Mouse (Mus musculus) urinary bladder, postnatal 36 days (tissue): ENCODE data around the gene Kcnd1.

Experiments
- DNase-seq, 2 experiments: peaks; one replicate each; pipeline ENCODE4 v3.0.0; 2022; ENCODE audit warnings: low spot score in 2 of 2, mixed read lengths in 1 of 2

Kcnd1 gene

DNA sequence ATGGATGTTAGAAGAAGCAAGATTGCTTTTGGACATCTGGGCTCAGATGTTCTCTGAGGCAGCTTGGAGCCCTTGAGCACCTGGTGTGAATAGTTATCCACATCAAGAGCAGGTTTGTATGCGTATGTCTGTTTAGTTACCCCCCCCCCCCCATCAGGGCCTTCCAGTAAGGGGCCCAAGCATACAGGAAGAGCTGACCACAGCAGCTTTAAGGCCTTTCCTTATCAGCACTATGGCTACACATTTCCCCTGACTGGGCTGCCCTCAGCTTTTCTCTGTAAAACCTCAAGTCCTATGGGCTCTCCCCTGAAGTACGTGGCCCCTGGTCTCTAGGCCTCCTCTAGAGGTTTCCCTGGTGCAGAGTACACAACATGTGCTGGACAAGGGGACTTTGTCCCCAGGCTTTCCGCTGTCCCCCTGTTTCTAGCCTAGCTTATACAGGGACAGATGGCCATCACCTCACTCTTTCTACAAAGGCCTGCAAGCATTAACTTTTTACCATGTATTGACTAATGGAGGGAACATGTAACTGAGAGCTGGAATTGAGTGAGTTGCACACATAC lies 37.2 kb downstream of the Kcnd1 start:
- no peak for DNase-seq

DNA sequence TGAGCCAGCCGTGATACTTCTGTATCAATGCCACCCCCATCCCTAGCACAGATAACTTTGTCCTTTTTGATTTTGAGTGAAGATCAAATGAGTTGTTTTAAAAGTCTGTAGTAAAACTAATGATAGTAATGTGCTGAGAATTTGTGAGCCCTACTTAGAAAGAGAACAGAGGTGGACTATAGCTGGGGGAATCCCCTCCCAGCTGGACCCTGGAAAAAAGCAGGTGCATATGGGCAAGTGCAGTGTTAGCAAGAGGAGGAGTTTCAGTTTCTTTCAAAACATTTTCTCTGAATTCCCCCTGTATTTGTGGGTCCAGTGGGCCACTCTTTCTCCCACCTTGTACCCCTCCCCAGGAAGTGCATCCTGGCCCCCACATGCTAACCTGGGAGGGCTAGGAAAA lies 41.1 kb downstream of the Kcnd1 start:
- no peak for DNase-seq

DNA sequence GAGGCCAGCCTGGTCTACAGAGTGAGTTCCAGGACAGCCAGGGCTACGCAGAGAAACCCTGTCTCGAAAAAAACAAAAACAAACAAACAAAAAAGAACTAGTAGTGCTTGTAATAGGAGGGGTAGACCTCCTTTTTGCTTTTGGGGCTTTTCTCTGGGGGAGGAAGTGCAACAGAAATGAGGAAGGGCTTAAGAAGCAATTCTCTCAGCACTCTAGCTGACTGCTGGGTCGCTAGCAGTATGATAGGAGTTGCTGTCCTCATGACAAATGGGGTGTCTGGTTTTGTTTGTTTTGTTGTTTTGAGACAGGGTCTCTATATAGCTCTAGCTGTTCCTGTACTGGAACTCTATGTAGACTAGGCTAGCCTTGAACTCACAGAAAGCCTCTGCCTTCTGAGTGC lies 42.5 kb downstream of the Kcnd1 start:
- DNase-seq: no peak

GRCm38 (mm10) chrX:7865343-7865742 lies 43.3 kb downstream of the Kcnd1 start:
- DNase-seq: no peak

DNA sequence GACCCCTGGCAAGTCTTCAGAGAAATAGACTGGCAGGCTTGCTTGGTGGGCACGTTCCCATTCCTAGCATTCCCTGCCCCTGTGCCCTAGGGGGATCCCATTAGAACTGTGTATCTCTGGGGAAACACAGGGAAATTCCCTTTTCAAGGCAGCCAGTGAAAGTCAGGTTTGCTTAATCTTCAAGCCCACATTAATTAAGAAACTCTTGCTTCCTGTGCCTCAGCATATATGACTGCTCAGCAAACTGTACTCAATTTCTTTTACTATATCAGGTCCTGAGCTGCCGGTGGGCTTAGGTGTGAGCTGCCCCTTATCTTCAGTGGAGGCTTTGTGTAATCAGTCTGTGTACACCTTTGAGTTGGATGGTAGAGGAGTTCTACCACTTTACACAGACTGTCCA lies 43.7 kb downstream of the Kcnd1 start:
- DNase-seq: no peak

DNA sequence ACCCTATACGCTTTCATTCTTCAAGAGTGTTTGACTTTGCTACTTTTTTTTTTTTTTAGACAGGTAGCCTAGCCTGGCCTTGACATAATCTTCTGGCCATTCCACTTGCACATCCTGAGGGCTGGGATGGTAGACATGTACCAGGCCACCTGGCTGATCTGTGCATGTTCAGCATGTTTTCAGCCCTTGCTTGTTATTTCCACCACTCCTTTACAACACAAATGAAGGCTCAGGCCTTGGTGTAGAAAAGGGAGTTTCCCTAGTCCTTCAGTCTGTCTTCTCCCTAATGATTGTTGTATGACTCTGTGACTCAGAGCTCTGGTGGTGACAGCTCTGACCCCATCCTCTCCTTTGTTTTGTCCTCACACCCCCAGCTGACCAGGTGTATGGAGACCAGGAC lies 45.1 kb downstream of the Kcnd1 start:
- no peak for DNase-seq

DNA sequence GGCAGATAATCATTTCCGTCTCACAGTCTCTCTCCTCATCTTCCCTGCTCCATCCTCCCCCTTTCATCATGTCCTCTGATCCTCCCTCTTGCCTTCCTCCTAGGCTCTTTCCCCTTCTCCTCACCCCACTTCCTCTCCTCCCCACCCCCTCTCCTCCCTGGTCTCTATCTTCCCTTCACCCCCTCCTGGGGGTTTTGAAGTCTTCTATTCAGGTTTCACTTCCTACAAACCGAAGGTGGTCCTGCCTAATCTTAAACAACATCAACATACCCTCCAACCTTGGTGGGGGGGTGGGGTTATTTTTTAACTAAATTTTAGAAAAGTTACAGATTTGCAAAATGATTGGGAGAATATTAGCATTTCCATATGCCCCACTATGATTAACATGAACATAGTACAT lies 46.4 kb downstream of the Kcnd1 start:
- no peak for DNase-seq

DNA sequence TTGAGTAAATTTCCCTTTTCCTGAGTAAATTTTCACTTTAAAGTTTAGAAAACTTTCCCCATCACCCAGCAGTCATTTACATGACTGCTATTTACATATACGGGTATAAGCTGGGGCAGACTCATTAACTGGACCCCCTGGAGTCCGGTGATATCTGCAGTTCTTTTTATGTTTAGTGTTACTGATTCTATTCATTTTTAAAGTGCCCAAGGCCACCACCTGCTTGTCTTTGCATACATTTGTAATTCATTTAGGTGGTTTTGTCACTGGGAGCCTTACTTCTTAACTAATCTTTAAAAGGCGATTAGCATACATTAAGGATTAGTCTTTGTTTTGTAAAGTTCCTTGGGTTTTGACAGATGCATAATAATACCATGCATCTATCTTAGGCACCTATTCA lies 47.7 kb downstream of the Kcnd1 start:
- no peak for DNase-seq

DNA sequence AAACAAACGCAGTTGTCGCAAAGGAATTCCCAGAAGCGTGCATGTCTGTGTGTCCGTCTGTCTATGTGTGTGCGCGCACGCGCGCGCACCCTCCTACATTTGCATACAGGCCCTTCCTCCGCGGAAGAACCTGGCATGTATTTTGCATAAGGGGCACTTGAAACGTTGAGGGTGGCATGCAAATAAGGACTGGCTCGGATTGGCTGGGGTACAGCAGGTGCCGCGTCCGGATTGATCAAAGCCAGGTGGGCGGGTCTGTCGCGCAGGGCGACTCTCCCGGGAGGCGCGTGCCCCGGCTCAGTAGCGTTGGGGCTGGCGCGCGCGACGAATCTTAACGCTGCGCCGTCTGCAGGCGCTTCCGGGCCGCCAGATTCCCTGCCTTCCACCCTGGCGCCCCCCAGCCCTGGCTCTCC lies 55.9 kb downstream of the Kcnd1 start, which contains the start of gene Pim2:
Pim2 (plus strand) TSS at position 256 of the 413 bp plus-strand sequence.
- DNase-seq: peak; percentile 59 to 77

DNA sequence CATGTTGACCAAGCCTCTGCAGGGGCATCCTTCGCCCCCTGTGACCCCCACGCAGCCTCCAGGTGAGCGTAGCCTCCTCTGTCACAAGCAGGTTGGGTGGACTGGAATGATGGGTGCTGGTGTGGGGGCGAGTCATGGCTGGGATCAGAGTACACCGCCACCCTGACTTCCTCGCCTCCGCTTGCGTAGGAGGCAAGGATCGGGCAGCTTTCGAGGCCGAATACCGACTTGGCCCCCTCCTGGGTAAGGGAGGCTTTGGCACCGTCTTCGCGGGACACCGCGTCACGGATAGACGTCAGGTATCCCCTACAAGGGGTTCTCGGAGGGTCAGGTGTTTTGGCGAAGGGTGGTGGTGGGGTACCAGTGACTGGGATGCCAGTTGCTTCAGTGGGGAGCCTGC lies 56.4 kb downstream of the Kcnd1 start:
- no peak for DNase-seq

DNA sequence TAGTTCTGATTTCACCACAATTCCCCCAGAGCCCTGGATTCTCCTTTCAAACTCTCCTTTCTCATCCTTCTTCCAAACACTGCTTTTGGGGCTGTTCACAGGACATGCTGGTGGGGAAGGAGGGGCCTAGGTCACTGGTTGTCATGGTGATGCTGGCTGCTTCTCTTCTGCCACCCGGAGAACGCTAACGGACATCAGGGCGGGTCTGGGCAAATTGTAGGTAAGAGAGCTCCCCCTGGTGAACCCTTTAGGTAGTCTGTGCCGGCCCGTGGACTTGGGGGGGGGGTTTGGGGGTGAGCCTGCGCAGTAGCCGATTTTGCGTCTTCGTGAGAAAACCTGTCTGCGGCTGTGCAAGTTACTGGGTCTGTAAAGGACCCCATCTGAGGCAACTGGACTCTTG lies 57.7 kb downstream of the Kcnd1 start:
- peak; percentile 11 to 47 for DNase-seq

DNA sequence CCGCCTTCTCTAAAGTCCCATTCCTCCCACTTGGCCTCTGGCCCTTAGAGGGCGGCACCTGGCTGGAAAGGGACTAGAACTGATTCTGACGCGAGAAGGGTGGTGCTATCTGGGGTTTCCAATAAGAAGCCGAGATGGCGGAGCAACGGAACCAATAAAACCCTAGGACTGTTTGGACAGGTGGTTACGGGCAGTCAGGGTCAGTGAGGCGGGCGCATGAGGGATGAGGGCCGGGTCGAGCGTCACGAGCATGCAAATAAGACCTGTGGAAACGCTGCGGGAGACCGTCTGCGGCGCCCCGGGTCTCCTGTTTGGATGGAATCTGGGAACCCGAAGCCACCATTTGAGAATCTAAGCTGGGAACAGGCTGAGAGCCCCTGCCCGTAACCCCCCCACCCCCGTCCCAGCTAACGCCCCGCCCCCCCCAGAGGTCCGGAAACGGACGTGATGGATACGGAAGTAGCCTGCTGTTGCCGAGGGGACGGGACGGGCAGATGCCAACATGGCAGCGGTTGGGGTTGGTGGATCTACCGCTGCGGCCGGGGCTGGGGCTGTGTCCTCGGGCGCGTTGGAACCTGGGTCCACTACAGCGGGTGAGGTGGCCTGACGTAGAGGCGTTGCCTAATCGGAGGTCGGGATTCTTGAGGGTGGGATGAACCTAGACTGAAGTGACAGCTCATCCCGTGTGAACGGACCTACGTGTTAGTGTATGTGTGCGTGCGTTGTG lies 61.9 kb downstream of the Kcnd1 start, which contains the start of gene Slc35a2:
Slc35a2 (plus strand) TSS at position 188 of the 727 bp plus-strand sequence.
- peak; percentile 71 to 89 for DNase-seq
